Mouse (Mus musculus) erythroblast, embryonic 14.5 days (primary cell): Measurements from ENCODE around the gene Fgfr2.

Source experiments
- GATA1 ChIP-seq: IDR thresholded peaks from 2 replicates; pipeline ENCODE4 v1.6.1; 2012; ENCODE audit warnings: low read length, inconsistent platforms, mixed read lengths
- TAL1 ChIP-seq: IDR thresholded peaks from 3 replicates; pipeline ENCODE4 v1.6.1; 2012; ENCODE audit warnings: low read length, inconsistent platforms, mixed read lengths

GRCm38 (mm10) chr7:132153725-132154147, 969.4 kb downstream of the Fgfr2 start:
- no peak for TF ChIP-seq GATA1
- no peak for TF ChIP-seq TAL1
